Mouse (Mus musculus) ovary, adult 18-20 months (tissue): ENCODE measurements around the gene Gm3259.
"Not testable (repeated sequence)": the region's sequence is repeated elsewhere in the genome, so short reads cannot be mapped to it uniquely, and the experiment has no call there.

Experiments used
- DNase-seq: peaks from one replicate; pipeline ENCODE4 v3.0.0; 2022; ENCODE audit warnings: low spot score, mixed read lengths

Gene Gm3259

GRCm38 (mm10) chr5:95305611-95306010, at the start of gene Gm3259:
Gene Gm3259, plus strand, starts transcription at chr5:95305911.
- not testable (repeated sequence) for DNase-seq

GRCm38 (mm10) chr5:95272668-95273067, 33.0 kb upstream of the Gm3259 start, which contains the start of gene Gm10424:
Gene Gm10424, minus strand, starts transcription at chr5:95272768.
- DNase-seq = not testable (repeated sequence)
